Mouse (Mus musculus): ENCODE measurements around the gene Fndc5. TPM values are rescaled to one million over a fixed set of nuclear protein-coding genes. Genes with fewer than 3 reads are reported as not detected.

Fndc5 gene
- polyA plus RNA-seq, 1 experiment, result 0.87 TPM

DNA sequence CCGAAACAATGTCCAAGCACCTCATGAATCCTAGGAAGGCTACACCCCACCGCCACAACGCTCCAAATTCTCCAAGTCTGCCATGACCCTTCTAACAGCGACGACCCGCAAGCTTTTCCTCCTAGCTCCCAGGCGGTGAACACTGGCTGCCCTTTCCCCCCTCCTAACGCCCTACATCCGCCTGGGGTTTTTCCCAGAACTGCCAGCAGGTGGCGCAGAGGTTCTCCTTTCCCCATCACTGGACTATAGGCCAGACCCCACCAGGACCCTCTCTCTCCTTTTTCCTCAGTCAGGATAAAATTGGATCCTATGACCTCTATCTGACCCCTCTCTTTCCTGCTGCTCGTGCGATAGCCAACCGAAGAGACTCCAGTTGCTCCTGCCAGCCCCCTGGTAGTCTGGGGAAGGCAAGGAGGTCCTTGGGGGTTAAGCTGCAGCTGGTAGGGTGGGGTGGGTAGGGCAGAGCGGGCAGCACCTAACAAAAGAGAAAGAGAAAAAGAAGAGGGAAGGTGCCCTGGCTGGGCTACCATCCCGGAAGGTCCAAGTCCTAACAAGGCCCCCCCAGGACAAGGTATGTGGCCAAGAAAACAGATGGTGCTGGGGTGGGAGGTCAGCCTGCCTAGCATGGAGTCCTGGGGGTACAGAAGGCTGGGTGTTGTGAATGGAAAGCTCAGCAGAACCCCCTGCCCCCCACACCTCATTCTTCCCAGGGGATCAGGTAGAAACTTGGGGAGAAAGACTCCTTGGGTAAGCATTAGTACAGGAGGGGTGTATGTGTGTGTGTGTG is 1.8 kb upstream of the Fndc5 start:
- Histone ChIP-seq H3K27me3 (ENCODE audit: control insufficient read depth, insufficient read depth, low read length) (peaks cover 28% of the 10 kb centered on the region), H3K36me3 (ENCODE audit: control insufficient read depth, insufficient read depth, low read length) (no peaks in the 10 kb centered on the region), H3K4me1 (ENCODE audit: control insufficient read depth, insufficient read depth, insufficient read length, low read length) (peaks cover 5% of the 10 kb centered on the region), H3K27ac (ENCODE audit: insufficient read depth, low read depth, low read length) (no peak overlapping the region), H3K4me3 (ENCODE audit: low read depth, low read length) (peak overlapping the region; percentile 10; the same call in 1 of the 2 replicates)
- WGBS, result 17% methylated on average over 15 of the region's 15 CpGs
- TF ChIP-seq POLR2A (IDR thresholded peaks at IDR 0.05; ENCODE audit: low read depth, low read length) (no peak), CTCF (IDR thresholded peaks at IDR 0.05; ENCODE audit: extremely low read depth, insufficient read length, insufficient replicate concordance, low read depth, low read length) (peak; percentile 90; the same call in 1 of the 2 replicates)

DNA sequence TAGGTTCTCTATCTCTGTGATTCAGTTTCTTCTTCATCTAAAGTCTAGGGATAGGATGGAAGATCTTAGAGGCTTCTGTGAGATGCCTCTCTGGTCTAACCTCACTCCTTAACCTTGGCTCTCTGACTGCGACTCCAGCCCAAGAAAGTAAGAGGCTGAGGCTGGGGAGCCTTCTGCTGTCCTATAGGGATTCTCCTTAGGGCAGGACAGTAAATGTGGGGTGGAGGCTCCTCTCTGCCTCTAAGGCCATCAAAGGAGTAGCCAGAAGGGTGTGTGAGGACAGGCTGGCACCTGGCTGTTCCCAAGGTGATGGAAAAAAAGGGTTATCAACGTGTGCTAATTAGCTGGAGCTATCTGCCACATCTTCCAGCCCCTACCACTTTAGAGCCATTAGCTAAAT is 1.2 kb upstream of the Fndc5 start:
- Histone ChIP-seq H3K27me3 (ENCODE audit: control insufficient read depth, insufficient read depth, low read length) (peaks cover 28% of the 10 kb centered on the region), H3K27ac (ENCODE audit: insufficient read depth, low read depth, low read length) (no peak overlapping the region), H3K4me1 (ENCODE audit: control insufficient read depth, insufficient read depth, insufficient read length, low read length) (peaks cover 2% of the 10 kb centered on the region; the same call in 1 of the 2 replicates), H3K36me3 (ENCODE audit: control insufficient read depth, insufficient read depth, low read length) (no peaks in the 10 kb centered on the region), H3K4me3 (ENCODE audit: low read depth, low read length) (no peak overlapping the region)
- WGBS, result 61% methylated on average over 2 of the region's 2 CpGs
- TF ChIP-seq POLR2A (IDR thresholded peaks at IDR 0.05; ENCODE audit: low read depth, low read length) (no peak), CTCF (IDR thresholded peaks at IDR 0.05; ENCODE audit: extremely low read depth, insufficient read length, insufficient replicate concordance, low read depth, low read length) (no peak)

DNA sequence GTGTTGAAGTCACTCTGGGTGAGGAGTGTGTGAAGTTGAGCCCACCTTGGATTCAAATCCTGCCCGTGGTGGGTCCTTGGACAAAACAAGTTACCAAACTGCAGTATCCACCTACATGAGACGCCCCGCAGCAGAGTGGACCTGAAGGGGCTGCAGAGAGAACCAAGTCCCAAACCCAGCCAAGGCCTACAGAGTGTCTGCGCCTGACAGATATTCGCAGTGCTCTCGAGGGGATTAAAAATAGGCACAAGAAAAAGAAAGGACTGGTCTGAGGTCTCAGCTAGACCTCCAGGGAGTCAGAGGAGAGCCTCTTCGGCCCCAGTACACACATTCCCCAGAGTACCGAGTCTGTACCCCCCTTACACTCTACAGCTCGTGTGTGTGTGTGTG is 615 bp upstream of the Fndc5 start:
- H3K27ac ChIP-seq (ENCODE audit: insufficient read depth, low read depth, low read length), result no peak overlapping the region
- peaks cover 28% of the 10 kb centered on the region for H3K27me3 ChIP-seq (ENCODE audit: control insufficient read depth, insufficient read depth, low read length)
- TF ChIP-seq CTCF (IDR thresholded peaks at IDR 0.05; ENCODE audit: extremely low read depth, insufficient read length, insufficient replicate concordance, low read depth, low read length), result no peak
- TF ChIP-seq POLR2A (IDR thresholded peaks at IDR 0.05; ENCODE audit: low read depth, low read length), result no peak
- 70% methylated on average over 9 of the region's 9 CpGs for WGBS
- no peaks in the 10 kb centered on the region for H3K36me3 ChIP-seq (ENCODE audit: control insufficient read depth, insufficient read depth, low read length)
- H3K4me1 ChIP-seq (ENCODE audit: control insufficient read depth, insufficient read depth, insufficient read length, low read length), result no peaks in the 10 kb centered on the region; the same call in 1 of the 2 replicates
- H3K4me3 ChIP-seq (ENCODE audit: low read depth, low read length), result peak overlapping the region; percentile 47

DNA sequence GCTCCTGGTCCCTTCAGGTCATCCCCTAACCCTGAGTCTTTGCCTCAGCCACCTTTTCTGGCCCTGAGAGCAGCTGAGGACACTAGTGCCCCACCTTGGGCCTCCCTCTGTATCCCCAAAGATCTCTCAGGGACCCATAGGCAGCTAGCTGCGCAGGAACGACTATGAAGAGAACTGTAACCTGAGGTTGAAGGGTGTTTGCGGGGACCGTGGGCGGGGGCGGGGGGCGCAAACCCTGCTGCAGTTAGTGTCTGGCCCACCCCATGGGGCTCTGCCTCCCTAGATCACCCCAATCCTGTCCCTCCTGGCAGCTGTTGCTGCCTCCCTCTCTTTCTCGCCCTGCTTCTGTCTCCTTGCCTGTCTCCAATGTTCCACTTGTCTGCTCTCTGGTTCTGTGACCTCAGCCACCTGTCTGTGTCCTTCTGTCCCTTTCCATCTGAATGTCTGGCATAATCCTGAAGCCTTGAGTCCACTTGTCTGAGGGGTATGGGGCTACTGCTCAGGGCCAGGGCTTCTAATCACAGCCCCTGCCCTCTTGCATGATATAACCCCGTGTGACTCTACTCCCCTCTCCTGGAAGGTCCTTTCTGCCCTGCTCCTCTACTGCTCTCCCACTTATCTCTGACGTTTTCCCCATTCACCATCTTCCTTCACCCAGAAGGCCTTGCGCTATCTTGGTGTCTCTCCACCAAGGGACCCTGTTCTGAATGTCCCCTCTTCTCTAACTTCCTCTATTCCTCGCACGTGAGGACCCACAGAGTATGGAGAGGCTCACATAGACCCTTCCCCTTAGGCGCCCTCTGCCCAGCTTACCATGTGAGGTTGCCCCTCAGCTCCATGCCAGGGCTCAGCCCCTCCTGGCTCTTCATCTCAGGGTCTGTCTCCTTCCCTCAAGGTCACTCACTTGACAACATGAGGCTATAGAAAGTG is 858 bp downstream of the Fndc5 start:
- Histone ChIP-seq H3K36me3 (ENCODE audit: control insufficient read depth, insufficient read depth, low read length) (no peaks in the 10 kb centered on the region), H3K27ac (ENCODE audit: insufficient read depth, low read depth, low read length) (no peak overlapping the region), H3K27me3 (ENCODE audit: control insufficient read depth, insufficient read depth, low read length) (peaks cover 28% of the 10 kb centered on the region), H3K4me1 (ENCODE audit: control insufficient read depth, insufficient read depth, insufficient read length, low read length) (no peaks in the 10 kb centered on the region; the same call in 1 of the 2 replicates), H3K4me3 (ENCODE audit: low read depth, low read length) (peak overlapping the region; percentile 55)
- TF ChIP-seq CTCF (IDR thresholded peaks at IDR 0.05; ENCODE audit: extremely low read depth, insufficient read length, insufficient replicate concordance, low read depth, low read length) (no peak), POLR2A (IDR thresholded peaks at IDR 0.05; ENCODE audit: low read depth, low read length) (no peak)
- WGBS, result 79% methylated on average over 14 of the region's 14 CpGs

DNA sequence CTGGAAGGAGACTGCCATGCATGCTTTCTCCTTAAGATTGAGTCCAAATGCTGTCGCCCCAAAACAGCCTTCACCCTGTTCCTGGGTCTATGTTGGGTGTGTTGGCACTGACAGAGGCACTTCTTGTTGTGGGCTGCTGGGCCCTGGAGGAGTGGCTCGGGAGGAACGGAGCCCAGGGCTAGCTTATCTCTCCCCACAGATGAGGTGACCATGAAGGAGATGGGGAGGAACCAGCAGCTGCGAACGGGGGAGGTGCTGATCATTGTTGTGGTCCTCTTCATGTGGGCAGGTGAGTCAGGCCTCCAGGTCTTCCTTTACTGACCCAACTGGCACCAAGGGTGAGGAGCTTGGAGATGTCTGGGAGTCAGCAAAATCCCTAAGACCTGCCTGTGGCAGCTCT is 2.8 kb downstream of the Fndc5 start:
- Histone ChIP-seq H3K27me3 (ENCODE audit: control insufficient read depth, insufficient read depth, low read length) (peaks cover 28% of the 10 kb centered on the region), H3K36me3 (ENCODE audit: control insufficient read depth, insufficient read depth, low read length) (no peaks in the 10 kb centered on the region), H3K27ac (ENCODE audit: insufficient read depth, low read depth, low read length) (no peak overlapping the region), H3K4me1 (ENCODE audit: control insufficient read depth, insufficient read depth, insufficient read length, low read length) (no peaks in the 10 kb centered on the region; the same call in 1 of the 2 replicates), H3K4me3 (ENCODE audit: low read depth, low read length) (no peak overlapping the region)
- 66% methylated on average over 5 of the region's 5 CpGs for WGBS
- no peak for TF ChIP-seq POLR2A (IDR thresholded peaks at IDR 0.05; ENCODE audit: low read depth, low read length)
- no peak for TF ChIP-seq CTCF (IDR thresholded peaks at IDR 0.05; ENCODE audit: extremely low read depth, insufficient read length, insufficient replicate concordance, low read depth, low read length)

DNA sequence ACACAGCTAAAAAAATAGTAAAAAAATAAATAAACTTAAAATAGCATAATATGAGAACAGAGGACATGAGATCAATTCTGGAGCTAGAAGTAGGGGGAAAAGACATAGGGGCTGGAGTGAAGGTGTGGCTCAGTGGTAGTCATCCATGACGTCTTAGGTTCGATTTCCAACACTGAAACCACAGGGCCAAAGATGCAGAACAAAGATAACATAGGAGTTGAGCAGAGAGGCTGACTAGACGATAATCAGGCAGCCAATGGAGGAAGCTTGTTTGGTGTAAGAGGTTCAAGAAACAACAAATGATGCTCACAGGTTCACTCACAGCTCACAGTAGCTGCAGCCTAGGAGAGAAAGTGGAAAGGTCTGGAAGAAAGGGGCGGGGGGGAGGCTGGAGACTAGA is 4.0 kb downstream of the Fndc5 start:
- no peak overlapping the region for H3K4me3 ChIP-seq (ENCODE audit: low read depth, low read length)
- H3K27me3 ChIP-seq (ENCODE audit: control insufficient read depth, insufficient read depth, low read length), result peaks cover 23% of the 10 kb centered on the region
- 84% methylated on average over 4 of the region's 4 CpGs for WGBS
- TF ChIP-seq POLR2A (IDR thresholded peaks at IDR 0.05; ENCODE audit: low read depth, low read length) (no peak), CTCF (IDR thresholded peaks at IDR 0.05; ENCODE audit: extremely low read depth, insufficient read length, insufficient replicate concordance, low read depth, low read length) (no peak)
- H3K36me3 ChIP-seq (ENCODE audit: control insufficient read depth, insufficient read depth, low read length), result no peaks in the 10 kb centered on the region
- H3K4me1 ChIP-seq (ENCODE audit: control insufficient read depth, insufficient read depth, insufficient read length, low read length), result no peaks in the 10 kb centered on the region; the same call in 1 of the 2 replicates
- H3K27ac ChIP-seq (ENCODE audit: insufficient read depth, low read depth, low read length), result no peak overlapping the region

Data from small intestine, adult 2 months (tissue).